Mouse (Mus musculus): Measurements from ENCODE around the gene Hist3h2ba.

DNA sequence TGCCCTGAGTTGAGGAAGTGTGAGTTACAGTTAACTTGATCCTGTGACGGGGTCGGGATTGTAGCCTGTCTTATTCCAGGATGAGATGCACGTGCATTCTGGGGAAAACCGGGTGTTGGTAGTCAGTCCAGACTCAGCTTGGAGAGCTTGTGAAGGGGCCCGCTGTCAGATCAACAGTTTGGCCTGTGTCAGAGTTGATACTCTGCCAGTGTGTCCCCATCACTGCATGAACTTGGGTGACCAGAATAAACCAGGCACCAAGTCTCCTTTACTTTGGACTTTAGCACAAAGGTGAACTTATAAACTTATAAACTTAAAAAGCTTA is 29.9 kb downstream of the Hist3h2ba start:
- TF ChIP-seq POLR2A (IDR thresholded peaks at IDR 0.05; ENCODE audit: borderline replicate concordance, control insufficient read depth, low read depth, low read length) (no peak), CTCF (IDR thresholded peaks at IDR 0.05; ENCODE audit: control insufficient read depth, insufficient read depth, low read length) (no peak)

Measured in bone marrow, adult 2 months (tissue).